Mouse (Mus musculus) forebrain, postnatal 0 days (tissue): Measurements from ENCODE around the gene Xrra1. TPM values are rescaled to one million over a fixed set of nuclear protein-coding genes. Genes with fewer than 3 reads are reported as not detected.

Experiments
- ATAC-seq: fragments of 200-750 bp; cut with Nextera tagmentation; 2 replicates; pipeline ENCODE4 v1.8.0; 2017; ENCODE audit warnings: mild to moderate bottlenecking, moderate library complexity
- DNase-seq: peaks from one replicate; pipeline ENCODE4 v3.0.0-alpha.2; 2015
- H3K27ac ChIP-seq: fragments of 300-500 bp; sonication (generic); 2 replicates; pipeline ENCODE4 v1.5.1; 2014; ENCODE audit warnings: low read depth, mild to moderate bottlenecking, antibody characterized with exemption, low read length, moderate library complexity, mixed read lengths
- H3K27me3 ChIP-seq: fragments of 300-500 bp; sonication (generic); 2 replicates; pipeline ENCODE4 v1.6.1; 2014; ENCODE audit warnings: mild to moderate bottlenecking, low read length, mixed read lengths; ENCODE audit not compliant: insufficient read depth
- H3K36me3 ChIP-seq: fragments of 300-500 bp; sonication (generic); 2 replicates; pipeline ENCODE4 v1.6.1; 2014; ENCODE audit warnings: mild to moderate bottlenecking, moderate library complexity; ENCODE audit not compliant: insufficient read depth
- H3K4me1 ChIP-seq: fragments of 300-500 bp; sonication (generic); 2 replicates; pipeline ENCODE4 v1.6.1; 2014; ENCODE audit warnings: antibody characterized with exemption; ENCODE audit not compliant: insufficient read depth
- H3K4me2 ChIP-seq: fragments of 300-500 bp; sonication (generic); 2 replicates; pipeline ENCODE4 v1.6.1; 2014; ENCODE audit warnings: low read depth, mild to moderate bottlenecking, moderate library complexity
- H3K4me3 ChIP-seq: fragments of 300-500 bp; sonication (generic); 2 replicates; pipeline ENCODE4 v1.5.1; 2014; ENCODE audit warnings: low read depth, low read length, mixed read lengths
- H3K9ac ChIP-seq: fragments of 300-500 bp; sonication (generic); 2 replicates; pipeline ENCODE4 v1.6.1; 2014; ENCODE audit warnings: mild to moderate bottlenecking
- H3K9me3 ChIP-seq: fragments of 300-500 bp; sonication (generic); 2 replicates; pipeline ENCODE4 v1.6.1; 2016; ENCODE audit warnings: low read length
- CTCF ChIP-seq: sonication (generic); IDR thresholded peaks from 2 replicates; pipeline ENCODE4 v1.5.1; 2016; ENCODE audit warnings: antibody characterized with exemption, control low read depth, low read depth
- WGBS: fragments of 180-500 bp; shearing (Covaris S2); extraction: QIAGEN DNeasy Blood & Tissue Kit; methylation state at CpG from one replicate; pipeline ENCODE4 v1.1.7; 2014; 5-methylcytosine and 5-hydroxymethylcytosine counted together
- polyA plus RNA-seq: library from polyadenylated mRNA; unstranded; fragments of >200 nt; fragmentation: Nextera tagmentation; extraction: Ambion mirVana; gene quantifications from 2 replicates; pipeline ENCODE4 v1.2.1, GENCODE M21; 2015
- total RNA-seq: library from RNA; depleted of rRNA; stranded (reverse); fragments of >200 nt; gene quantifications from 2 replicates; pipeline ENCODE4 v1.2.3, GENCODE M21; 2014

Xrra1 gene
- total and polyA plus RNA-seq, 2 experiments from 2014 or later, result 2.0 TPM

DNA sequence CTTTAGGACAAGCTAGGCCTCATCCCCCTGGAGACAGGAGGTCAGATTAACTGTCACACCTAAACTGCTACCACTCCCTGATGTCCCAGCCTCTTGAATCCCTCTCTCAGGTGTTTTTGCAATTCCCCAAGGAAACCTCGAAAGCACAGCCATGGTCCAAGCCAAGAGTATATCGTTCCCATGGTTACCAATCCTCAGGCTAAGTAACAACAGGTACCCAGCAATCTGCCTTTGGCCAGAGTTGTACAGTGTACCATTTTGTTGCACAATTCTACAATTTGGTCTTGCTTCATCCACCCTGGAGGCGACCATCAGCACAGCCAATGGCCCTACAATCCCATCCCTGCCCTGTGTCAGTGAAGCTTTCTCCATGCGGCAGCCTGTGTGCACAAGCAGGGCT lies 38.0 kb downstream of the Xrra1 start:
- Histone ChIP-seq H3K4me2 (no peak overlapping the region), H3K36me3 (no peaks in the 10 kb centered on the region)
- TF ChIP-seq CTCF, result no peak

DNA sequence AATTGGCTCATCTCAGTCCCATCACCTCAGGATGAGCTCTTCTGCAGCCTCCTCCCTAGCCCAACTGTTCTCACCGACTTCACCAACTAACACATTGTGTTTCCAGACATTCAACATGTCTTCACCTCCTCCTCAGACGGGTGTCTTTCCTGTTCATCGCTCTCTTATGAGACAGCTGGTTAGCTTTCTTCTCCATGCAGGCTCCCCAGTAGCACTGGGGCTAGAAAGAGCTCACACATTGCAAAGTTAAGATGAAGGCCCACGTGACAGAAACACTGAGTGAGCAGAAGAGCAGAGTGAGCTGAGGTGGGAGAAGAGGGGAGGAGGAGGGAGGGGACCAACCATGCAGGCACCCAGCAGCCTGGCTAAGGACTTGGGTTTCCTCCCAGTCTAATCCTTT lies 43.3 kb downstream of the Xrra1 start:
- no peak overlapping the region for H3K9ac ChIP-seq
- no peak for DNase-seq
- no peak overlapping the region for H3K4me3 ChIP-seq
- no peak for ATAC-seq
- WGBS, result 63% methylated on average over 4 of the region's 4 CpGs
- no peaks in the 10 kb centered on the region for H3K4me1 ChIP-seq
- no peaks in the 10 kb centered on the region for H3K9me3 ChIP-seq
- no peak for TF ChIP-seq CTCF
- H3K27ac ChIP-seq, result no peak overlapping the region
- no peak overlapping the region for H3K4me2 ChIP-seq
- H3K27me3 ChIP-seq, result no peaks in the 10 kb centered on the region
- no peaks in the 10 kb centered on the region for H3K36me3 ChIP-seq

More for the DNA sequence above, 38.0 kb downstream of the Xrra1 start:
- H3K9ac ChIP-seq, result no peak overlapping the region
- 0 out of 2 replicates have a peak, but pooled peaks cover 7% of the 10 kb centered on the region for H3K4me1 ChIP-seq
- WGBS, result 79% methylated on average over 4 of the region's 4 CpGs
- ATAC-seq (no peak), DNase-seq (no peak)
- no peaks in the 10 kb centered on the region for H3K9me3 ChIP-seq
- H3K27ac ChIP-seq, result no peak overlapping the region
- no peaks in the 10 kb centered on the region for H3K27me3 ChIP-seq
- H3K4me3 ChIP-seq, result no peak overlapping the region

DNA sequence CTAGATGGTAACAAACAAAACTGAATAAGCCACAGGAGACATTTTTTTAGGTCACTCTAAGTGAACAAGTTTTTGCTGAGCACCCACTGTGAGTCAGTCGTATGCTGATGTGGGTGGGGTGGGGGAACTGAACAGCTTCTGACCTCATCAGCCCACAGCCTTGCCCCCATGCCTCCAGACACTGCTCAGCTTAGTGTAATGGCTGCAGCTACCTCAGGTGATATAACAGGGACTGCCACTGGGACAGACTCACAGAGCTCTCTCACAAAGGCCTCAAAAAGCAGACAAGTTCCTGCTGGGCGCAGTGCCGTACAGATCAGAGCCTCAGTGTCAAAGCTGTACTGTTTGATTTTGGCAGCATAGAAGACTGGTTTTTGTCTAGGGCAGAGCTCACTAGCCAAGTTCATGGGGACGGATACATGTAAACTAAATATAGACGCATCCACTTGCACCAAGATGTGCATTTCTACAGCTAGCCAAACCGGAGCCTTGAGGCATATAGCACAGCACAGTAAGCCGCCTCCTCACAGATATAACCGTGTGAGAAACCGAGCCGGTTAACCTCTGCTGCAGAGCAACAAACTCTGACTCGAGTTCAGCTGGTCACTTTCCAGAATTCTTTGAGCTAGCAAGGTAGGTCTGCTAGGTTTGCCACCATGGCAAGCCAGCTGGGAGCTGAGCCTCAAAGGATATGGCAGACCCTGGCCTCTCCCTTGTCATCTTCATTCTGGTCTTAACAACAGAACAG lies 44.2 kb downstream of the Xrra1 start:
- H3K27ac ChIP-seq, result no peak overlapping the region
- H3K36me3 ChIP-seq, result no peaks in the 10 kb centered on the region
- no peak overlapping the region for H3K4me3 ChIP-seq
- WGBS, result 63% methylated on average over 11 of the region's 11 CpGs
- DNase-seq (no peak), ATAC-seq (peak; percentile 40; the same call in 1 of the 2 replicates)
- no peak overlapping the region for H3K4me2 ChIP-seq
- H3K9ac ChIP-seq, result no peak overlapping the region
- no peaks in the 10 kb centered on the region for H3K9me3 ChIP-seq
- TF ChIP-seq CTCF, result no peak
- no peaks in the 10 kb centered on the region for H3K4me1 ChIP-seq
- no peaks in the 10 kb centered on the region for H3K27me3 ChIP-seq

DNA sequence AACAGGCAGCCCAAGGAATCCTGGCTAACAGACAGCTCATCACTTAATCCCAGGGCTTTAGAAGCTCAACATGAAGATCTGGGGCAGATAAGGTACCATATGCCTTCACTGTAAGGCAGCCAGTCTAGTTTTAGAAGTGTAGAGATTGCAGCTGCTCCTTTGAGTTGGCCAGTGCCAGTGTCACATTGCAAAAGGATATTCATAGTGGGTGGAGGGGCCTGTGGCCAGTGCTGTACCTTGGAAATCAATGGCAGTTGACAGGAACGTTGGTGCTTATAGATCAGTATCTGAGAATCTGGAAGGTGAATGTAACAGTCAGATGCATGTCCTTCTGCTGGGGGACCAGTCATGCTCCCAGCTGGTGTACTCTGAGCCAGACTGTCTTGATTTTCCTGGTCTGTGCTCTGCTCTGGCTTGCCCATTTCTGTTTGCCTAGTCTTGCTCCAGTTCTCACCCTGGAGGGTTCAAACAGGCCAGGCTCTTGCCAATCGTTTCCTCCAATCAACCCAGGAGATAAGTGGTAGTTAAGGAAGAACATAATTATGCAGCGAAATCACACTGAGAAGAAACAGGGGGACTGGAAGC lies 45.6 kb downstream of the Xrra1 start:
- WGBS, result 59% methylated on average over 3 of the region's 3 CpGs
- DNase-seq, result no peak
- no peaks in the 10 kb centered on the region for H3K9me3 ChIP-seq
- no peak overlapping the region for H3K4me3 ChIP-seq
- 0 out of 2 replicates have a peak overlapping the region, but pooled peaks have one; percentile 15 for H3K27ac ChIP-seq
- TF ChIP-seq CTCF, result no peak
- no peak overlapping the region for H3K9ac ChIP-seq
- H3K27me3 ChIP-seq, result no peaks in the 10 kb centered on the region
- H3K4me2 ChIP-seq, result no peak overlapping the region
- no peaks in the 10 kb centered on the region for H3K4me1 ChIP-seq
- ATAC-seq, result peak; percentile 58
- H3K36me3 ChIP-seq, result no peaks in the 10 kb centered on the region

DNA sequence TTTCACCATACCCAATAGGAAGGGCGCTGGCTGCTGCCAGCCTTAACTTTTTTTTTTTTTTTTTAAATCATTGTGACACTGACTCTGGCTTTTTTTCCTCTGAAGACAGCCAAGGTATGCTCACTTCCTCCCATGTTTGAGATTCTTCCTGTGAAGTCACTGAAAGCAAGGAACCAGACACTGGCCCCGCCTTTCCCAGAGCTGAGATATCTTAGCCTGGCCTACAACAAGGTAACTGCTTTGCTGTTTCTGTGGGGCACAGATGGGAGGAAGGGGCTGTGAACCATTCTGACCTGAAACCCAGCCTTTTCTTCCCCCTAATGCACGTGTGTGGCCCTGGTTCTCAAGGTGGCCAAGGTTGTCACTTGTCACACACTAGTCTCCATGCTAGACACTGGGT lies 47.4 kb downstream of the Xrra1 start:
- no peak overlapping the region for H3K27ac ChIP-seq
- no peak for TF ChIP-seq CTCF
- no peak overlapping the region for H3K4me3 ChIP-seq
- no peak for ATAC-seq
- no peak overlapping the region for H3K9ac ChIP-seq
- no peaks in the 10 kb centered on the region for H3K27me3 ChIP-seq
- no peaks in the 10 kb centered on the region for H3K9me3 ChIP-seq
- H3K36me3 ChIP-seq, result no peaks in the 10 kb centered on the region
- H3K4me2 ChIP-seq, result no peak overlapping the region
- 86% methylated on average over 3 of the region's 3 CpGs for WGBS
- DNase-seq, result no peak
- no peaks in the 10 kb centered on the region for H3K4me1 ChIP-seq

DNA sequence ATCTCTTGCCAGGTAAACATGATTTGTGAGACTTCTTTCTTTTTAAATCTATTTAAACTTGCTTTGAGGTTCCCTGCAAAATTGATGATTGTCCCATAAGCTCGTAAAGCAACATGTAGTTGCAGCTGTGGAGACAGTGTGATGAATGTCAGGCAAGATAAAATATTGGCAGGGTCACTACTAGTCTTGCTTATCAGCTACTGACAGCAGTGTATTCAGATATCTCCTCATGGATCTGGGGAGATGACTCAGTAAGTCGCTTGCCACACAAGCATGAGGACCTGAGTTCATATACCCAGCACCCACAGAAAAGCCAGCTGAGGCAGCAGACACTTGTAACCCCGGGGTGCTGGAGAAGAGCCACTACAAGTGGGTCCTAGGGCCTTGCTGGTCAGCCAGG lies 48.5 kb downstream of the Xrra1 start:
- no peaks in the 10 kb centered on the region for H3K36me3 ChIP-seq
- H3K9ac ChIP-seq, result no peak overlapping the region
- ATAC-seq, result no peak
- no peak for TF ChIP-seq CTCF
- H3K9me3 ChIP-seq, result no peaks in the 10 kb centered on the region
- H3K4me2 ChIP-seq, result no peak overlapping the region
- H3K27ac ChIP-seq, result no peak overlapping the region
- WGBS, result 92% methylated on average over 3 of the region's 3 CpGs
- no peak overlapping the region for H3K4me3 ChIP-seq
- DNase-seq, result no peak
- no peaks in the 10 kb centered on the region for H3K4me1 ChIP-seq
- no peaks in the 10 kb centered on the region for H3K27me3 ChIP-seq

DNA sequence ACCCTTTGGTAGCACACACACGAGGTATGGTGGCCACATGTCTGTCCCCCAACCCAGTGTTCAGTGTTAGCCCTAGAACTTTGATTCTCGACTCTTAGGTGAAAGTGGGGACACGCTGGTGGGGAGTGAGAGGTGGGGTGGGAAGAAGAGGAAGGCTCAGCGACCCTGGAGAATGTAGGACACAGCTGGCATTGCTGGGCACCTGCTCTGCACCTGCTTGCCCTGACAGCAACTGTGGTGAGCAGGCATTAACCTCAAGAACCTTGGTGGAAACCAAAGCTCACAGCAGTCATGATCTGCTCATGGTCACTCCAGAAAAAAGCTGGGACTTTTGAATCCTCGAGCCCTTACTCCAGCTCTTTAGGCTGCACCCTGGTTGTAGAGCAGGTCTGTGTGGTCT lies 52.1 kb downstream of the Xrra1 start:
- ATAC-seq, result no peak
- no peak overlapping the region for H3K4me3 ChIP-seq
- H3K27ac ChIP-seq, result no peak overlapping the region
- DNase-seq, result no peak
- WGBS, result 89% methylated on average over 5 of the region's 5 CpGs
- H3K9me3 ChIP-seq, result no peaks in the 10 kb centered on the region
- H3K4me2 ChIP-seq, result no peak overlapping the region
- TF ChIP-seq CTCF, result no peak
- no peaks in the 10 kb centered on the region for H3K36me3 ChIP-seq
- H3K4me1 ChIP-seq, result no peaks in the 10 kb centered on the region
- no peak overlapping the region for H3K9ac ChIP-seq
- no peaks in the 10 kb centered on the region for H3K27me3 ChIP-seq
